Mouse (Mus musculus) thymus, adult 2 months (tissue): ENCODE results near the gene Sema7a. TPM values are rescaled to one million over a fixed set of nuclear protein-coding genes. Genes with fewer than 3 reads are reported as not detected.
A peak's percentile ranks its signal among the peaks of the same experiment; 100 is the strongest.

Experiments used
- DNase-seq: peaks from one replicate; pipeline ENCODE4 v3.0.0; 2021
- H3K27ac ChIP-seq: fragments of 200-500 bp; 2 replicates; pipeline ENCODE4 v1.5.1; 2012; ENCODE audit warnings: low read length, control low read depth; ENCODE audit not compliant: control insufficient read depth, insufficient read depth
- H3K27me3 ChIP-seq: fragments of 200-500 bp; 2 replicates; pipeline ENCODE4 v1.6.1; 2012; ENCODE audit warnings: mild to moderate bottlenecking, low read length, moderate library complexity, mixed read lengths; ENCODE audit not compliant: control insufficient read depth, insufficient read depth
- H3K36me3 ChIP-seq: fragments of 200-500 bp; 2 replicates; pipeline ENCODE4 v1.6.1; 2012; ENCODE audit warnings: mild to moderate bottlenecking, low read length, moderate library complexity; ENCODE audit not compliant: control insufficient read depth, insufficient read depth
- H3K4me1 ChIP-seq: fragments of 200-500 bp; replicated peaks from 2 replicates; pipeline ENCODE4 v1.6.1; 2012; ENCODE audit warnings: low read length; ENCODE audit not compliant: control insufficient read depth, insufficient read depth
- H3K4me3 ChIP-seq: fragments of 200-500 bp; 2 replicates; pipeline ENCODE4 v1.5.1; 2012; ENCODE audit warnings: mild to moderate bottlenecking, low read length, control low read depth, moderate library complexity; ENCODE audit not compliant: control insufficient read depth, insufficient read depth
- CTCF ChIP-seq: fragments of 200-500 bp; IDR thresholded peaks from 2 replicates; pipeline ENCODE4 v1.5.1; 2012; ENCODE audit warnings: mild to moderate bottlenecking, control low read depth, low read length, moderate library complexity, borderline replicate concordance; ENCODE audit not compliant: control insufficient read depth, poor library complexity, insufficient read depth; ENCODE audit errors: extremely low read depth
- POLR2A ChIP-seq: fragments of 200-500 bp; IDR thresholded peaks from 2 replicates; pipeline ENCODE4 v1.6.1; 2012; ENCODE audit warnings: mild to moderate bottlenecking, low read length, control low read depth, moderate library complexity; ENCODE audit not compliant: control insufficient read depth, poor library complexity, insufficient read depth; ENCODE audit errors: extremely low read depth
- WGBS: fragments of 180-500 bp; shearing (Covaris S2); methylation state at CpG from one replicate; pipeline ENCODE4 v1.1.7; 2018; 5-methylcytosine and 5-hydroxymethylcytosine counted together
- polyA plus RNA-seq: library from polyadenylated mRNA; depleted of rRNA; stranded (reverse); fragments of >200 nt; gene quantifications from 2 replicates; pipeline ENCODE4 v1.2.3, GENCODE M21; 2012

Gene Sema7a
- polyA plus RNA-seq, 1 experiment = 85.6 TPM

DNA sequence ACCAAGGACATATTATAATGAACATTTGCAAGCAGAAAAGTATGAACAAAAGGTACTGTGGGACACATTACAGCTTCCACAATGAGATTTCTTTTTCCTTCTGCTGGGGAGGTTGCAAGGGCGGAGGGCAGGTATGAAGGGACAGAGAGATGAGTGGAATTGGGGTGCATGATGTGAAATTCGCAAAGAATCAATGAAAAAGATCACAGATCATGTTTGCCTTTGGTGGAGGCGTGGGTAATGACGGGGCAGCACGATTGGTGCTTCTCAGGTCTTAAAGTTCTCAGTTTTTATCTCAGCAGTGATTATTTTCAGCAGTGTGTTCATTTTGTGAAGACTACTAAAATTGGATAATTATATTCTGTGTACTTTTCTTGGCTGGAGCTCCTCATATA lies 35.7 kb upstream of the Sema7a start:
- no peaks in the 10 kb centered on the region for H3K4me1 ChIP-seq
- WGBS = 95% methylated on average over 5 of the region's 5 CpGs
- H3K27ac ChIP-seq = no peak overlapping the region

GRCm38 (mm10) chr9:57907206-57907605 lies 32.7 kb upstream of the Sema7a start:
- H3K4me1 ChIP-seq = peaks cover 4% of the 10 kb centered on the region
- DNase-seq = no peak
- H3K36me3 ChIP-seq = no peaks in the 10 kb centered on the region
- no peak overlapping the region for H3K4me3 ChIP-seq
- no peaks in the 10 kb centered on the region for H3K27me3 ChIP-seq
- no peak for TF ChIP-seq CTCF
- TF ChIP-seq POLR2A = no peak
- WGBS = 30% methylated on average over 6 of the region's 6 CpGs
- H3K27ac ChIP-seq = no peak overlapping the region

More for the DNA sequence above, 35.7 kb upstream of the Sema7a start:
- no peak for DNase-seq
- TF ChIP-seq POLR2A = no peak
- TF ChIP-seq CTCF = no peak
- Histone ChIP-seq H3K4me3 (no peak overlapping the region), H3K36me3 (no peaks in the 10 kb centered on the region), H3K27me3 (no peaks in the 10 kb centered on the region)

- TF ChIP-seq POLR2A (peak; percentile 93), CTCF (no peak)
- Histone ChIP-seq H3K36me3 (peaks cover 5% of the 10 kb centered on the region), H3K4me3 (peak within 1 kb of the TSS; percentile 83), H3K27ac (peak within 1 kb of the TSS; percentile 59), H3K4me1 (peaks cover 4% of the 10 kb centered on the region), H3K27me3 (no peaks in the 10 kb centered on the region)
- WGBS = 3% methylated on average over 47 of the region's 47 CpGs
- DNase-seq = peak; percentile 91
Observed at GRCm38 (mm10) chr9:57910254-57911160, 29.4 kb upstream of the Sema7a start, which contains the start of gene Ubl7. TSS of gene Ubl7 (plus strand) at chr9:57910979.

- WGBS = 96% methylated on average over 5 of the region's 5 CpGs
- H3K36me3 ChIP-seq = peaks cover 13% of the 10 kb centered on the region
- TF ChIP-seq CTCF (no peak), POLR2A (no peak)
- no peak for DNase-seq
- no peaks in the 10 kb centered on the region for H3K27me3 ChIP-seq
- H3K4me3 ChIP-seq = no peak overlapping the region
- H3K4me1 ChIP-seq = peaks cover 4% of the 10 kb centered on the region
- no peak overlapping the region for H3K27ac ChIP-seq
Observed at GRCm38 (mm10) chr9:57912571-57912970, 27.3 kb upstream of the Sema7a start.

DNA sequence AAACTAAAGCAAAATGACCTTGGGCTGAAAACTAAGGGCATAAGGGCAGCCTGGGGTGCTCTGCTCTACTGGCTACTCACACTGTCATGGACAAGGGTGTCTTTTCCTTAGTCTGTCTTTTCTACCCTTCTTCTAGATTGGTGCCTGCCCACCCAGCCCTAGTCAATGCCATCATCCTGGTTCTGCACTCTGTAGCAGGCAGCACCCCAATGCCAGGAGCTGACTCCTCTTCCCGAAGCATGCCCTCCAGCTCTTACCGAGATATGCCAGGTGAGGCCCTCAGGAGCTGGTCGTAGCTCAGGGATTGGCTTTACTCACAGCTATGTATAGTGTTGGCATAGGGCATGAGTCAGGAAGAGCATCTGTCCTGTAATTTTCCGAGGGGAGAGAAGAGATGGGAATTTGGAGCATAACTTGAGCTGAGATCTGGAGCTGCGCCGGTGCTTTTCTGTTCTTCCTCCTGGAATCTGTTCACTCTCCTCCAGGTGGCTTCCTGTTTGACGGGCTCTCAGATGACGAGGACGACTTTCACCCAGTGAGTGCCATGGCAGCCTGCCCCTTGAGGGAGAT lies 18.3 kb upstream of the Sema7a start:
- Histone ChIP-seq H3K36me3 (peaks cover 79% of the 10 kb centered on the region), H3K4me1 (no peaks in the 10 kb centered on the region), H3K27ac (no peak overlapping the region), H3K27me3 (no peaks in the 10 kb centered on the region), H3K4me3 (no peak overlapping the region)
- DNase-seq = no peak
- TF ChIP-seq CTCF = no peak
- TF ChIP-seq POLR2A = no peak
- 96% methylated on average over 9 of the region's 9 CpGs for WGBS

GRCm38 (mm10) chr9:57922381-57922780 lies 17.5 kb upstream of the Sema7a start:
- Histone ChIP-seq H3K27ac (no peak overlapping the region), H3K27me3 (no peaks in the 10 kb centered on the region), H3K36me3 (peaks cover 79% of the 10 kb centered on the region), H3K4me3 (no peak overlapping the region), H3K4me1 (peaks cover 1% of the 10 kb centered on the region; the same call in 1 of the 2 replicates)
- TF ChIP-seq CTCF (no peak), POLR2A (no peak)
- DNase-seq = no peak
- 98% methylated on average over 5 of the region's 5 CpGs for WGBS

GRCm38 (mm10) chr9:57923046-57923445 lies 16.9 kb upstream of the Sema7a start:
- no peak for DNase-seq
- Histone ChIP-seq H3K4me3 (no peak overlapping the region), H3K4me1 (peaks cover 5% of the 10 kb centered on the region; the same call in 1 of the 2 replicates), H3K36me3 (peaks cover 78% of the 10 kb centered on the region), H3K27ac (no peak overlapping the region), H3K27me3 (no peaks in the 10 kb centered on the region)
- WGBS = 99% methylated on average over 3 of the region's 3 CpGs
- no peak for TF ChIP-seq POLR2A
- no peak for TF ChIP-seq CTCF
